Mouse (Mus musculus) left cerebral cortex, postnatal 25 days (tissue): ENCODE results near the gene Mfsd12. TPM values are rescaled to one million over a fixed set of nuclear protein-coding genes. Genes with fewer than 3 reads are reported as not detected.
A peak's percentile ranks its signal among the peaks of the same experiment; 100 is the strongest.

ENCODE experiments used
- DNase-seq, 2 experiments: peaks; one replicate each; pipeline ENCODE4 v3.0.0; 2022; ENCODE audit warnings: low spot score in 2 of 2, mixed read lengths in 1 of 2
- intact Hi-C: fragments of 180-260 bp; cut with DNase I; formaldehyde crosslinking; loops from one replicate; pipeline ENCODE4 v1.15.1; 2025
- total RNA-seq, 2 experiments: library from RNA; stranded (reverse); gene quantifications; 2 replicates each; pipeline ENCODE4 v1.2.3; 2021

The Mfsd12 gene
- total RNA-seq, 2 experiments from 2014 or later = 39.3 to 41.1 TPM

GRCm38 (mm10) chr10:81327959-81328358 is 29.3 kb upstream of the Mfsd12 start:
- intact Hi-C loops = no loop called here

GRCm38 (mm10) chr10:81328386-81328785 is 28.9 kb upstream of the Mfsd12 start, which contains the start of gene Tbxa2r:
Tbxa2r (plus strand) TSS chr10:81328731.
- DNase-seq = no peak
- intact Hi-C loops = no loop called here

More at GRCm38 (mm10) chr10:81327959-81328358, 29.3 kb upstream of the Mfsd12 start:
- no peak for DNase-seq

- intact Hi-C loops = no loop called here
Observed at GRCm38 (mm10) chr10:81329194-81329975, 27.9 kb upstream of the Mfsd12 start.

GRCm38 (mm10) chr10:81330007-81330406 is 27.3 kb upstream of the Mfsd12 start:
- no peak for DNase-seq
- intact Hi-C loops = no loop called here

More at GRCm38 (mm10) chr10:81329194-81329975, 27.9 kb upstream of the Mfsd12 start:
- DNase-seq = no peak

GRCm38 (mm10) chr10:81332277-81332676 is 25.0 kb upstream of the Mfsd12 start:
- intact Hi-C loops = no loop called here
- no peak for DNase-seq

- intact Hi-C loops = no loop called here
Observed at GRCm38 (mm10) chr10:81334324-81334723, 23.0 kb upstream of the Mfsd12 start.

GRCm38 (mm10) chr10:81335393-81336340 is 21.6 kb upstream of the Mfsd12 start:
- intact Hi-C loops = no loop called here

More at GRCm38 (mm10) chr10:81334324-81334723, 23.0 kb upstream of the Mfsd12 start:
- no peak for DNase-seq

GRCm38 (mm10) chr10:81336558-81336957 is 20.7 kb upstream of the Mfsd12 start:
- no peak for DNase-seq
- intact Hi-C loops = no loop called here

More at GRCm38 (mm10) chr10:81335393-81336340, 21.6 kb upstream of the Mfsd12 start:
- DNase-seq = no peak

DNA sequence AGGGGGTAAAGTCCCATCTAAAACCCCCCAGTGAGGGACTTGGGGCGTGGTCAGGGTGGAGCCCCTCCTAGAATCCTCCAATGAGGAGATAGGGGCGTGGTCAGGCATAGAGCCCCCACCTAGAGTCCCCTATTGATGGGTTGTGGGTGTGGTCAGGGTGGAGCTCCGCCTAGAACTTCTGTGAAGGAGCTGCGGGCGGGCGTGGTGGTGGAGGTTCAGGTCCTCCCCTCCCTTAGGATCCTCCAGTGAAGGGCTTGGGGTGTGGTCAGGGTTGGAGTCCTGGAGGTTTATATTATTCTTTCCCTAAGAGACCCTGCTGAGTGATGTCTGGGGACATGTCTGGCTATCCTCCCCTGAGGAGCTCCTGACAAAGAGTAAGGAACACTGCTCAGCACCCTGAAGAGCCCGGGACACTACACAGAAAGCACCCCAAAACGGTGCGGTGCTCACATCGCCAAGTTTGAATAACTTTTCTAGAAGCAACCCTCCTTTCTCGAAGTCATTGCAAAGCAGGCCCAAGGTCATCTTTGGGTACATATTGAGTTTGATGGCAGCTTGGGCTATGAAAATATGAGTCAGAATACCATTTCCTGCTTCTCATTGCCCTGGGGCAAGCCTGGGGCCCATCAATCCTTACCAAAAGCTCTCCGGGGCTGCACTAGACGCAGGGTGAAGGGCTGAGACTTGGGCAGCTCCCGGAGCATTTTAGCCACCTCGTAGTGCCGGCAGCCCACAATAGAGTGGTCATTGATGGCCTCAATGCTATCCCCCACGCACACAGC is 16.5 kb upstream of the Mfsd12 start:
- DNase-seq = no peak
- intact Hi-C loops = loop anchor here (5.0 kb wide), 1 partner anchor 53 kb away; no protein-coding TSS in a partner anchor

- intact Hi-C loops = loop anchor here (5.0 kb wide), 1 partner anchor 54 kb away; no protein-coding TSS in a partner anchor
- peak in 1 of 2 experiments; percentile 35 for DNase-seq
Observed at GRCm38 (mm10) chr10:81341333-81341949, 15.8 kb upstream of the Mfsd12 start.

DNA sequence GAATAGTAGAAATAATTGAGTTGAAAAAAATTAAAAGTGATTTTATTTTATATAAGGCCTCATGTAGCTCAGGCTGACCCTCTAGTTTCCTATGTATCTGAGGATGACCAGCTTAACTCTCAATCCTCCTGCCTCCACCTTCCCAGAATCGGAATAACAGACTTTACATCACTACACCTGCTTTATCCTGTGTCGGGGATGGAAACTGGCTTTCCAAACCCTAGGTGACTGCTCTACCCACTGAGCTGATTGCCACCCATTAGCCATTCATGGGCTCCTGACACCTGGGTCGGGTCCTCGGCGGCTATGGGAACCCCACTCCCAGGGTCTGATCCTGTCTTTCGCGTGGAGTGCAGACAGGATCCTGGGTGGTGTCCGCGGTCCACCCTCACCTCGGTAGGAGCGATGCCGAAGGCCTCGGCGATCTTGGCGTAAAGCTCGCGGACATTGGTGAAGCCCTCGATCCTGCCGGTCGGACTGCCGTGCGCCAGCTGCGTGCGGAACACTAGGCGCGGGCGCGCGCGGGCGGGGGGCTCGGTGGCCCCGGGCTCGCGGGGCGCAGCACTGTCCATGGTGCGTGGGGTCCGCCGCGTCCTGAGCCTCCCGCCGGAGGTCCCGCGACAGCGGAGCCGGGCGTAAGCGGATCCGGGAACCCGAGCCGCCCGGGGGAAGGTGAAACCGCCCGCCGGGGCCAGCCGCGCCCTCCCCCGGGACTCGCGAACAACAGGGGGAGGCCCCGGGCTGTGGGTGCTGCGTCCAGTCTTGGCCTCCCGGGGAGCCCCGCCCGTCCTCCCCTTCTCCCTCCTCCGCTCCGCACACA is 14.4 kb upstream of the Mfsd12 start, which contains the start of gene Gipc3:
TSS of gene Gipc3 (minus strand) at position 581 of the 820 bp plus-strand sequence.
- intact Hi-C loops = loop anchor here (5.0 kb wide), 1 partner anchor 56 kb away; no protein-coding TSS in a partner anchor
- no peak for DNase-seq

DNA sequence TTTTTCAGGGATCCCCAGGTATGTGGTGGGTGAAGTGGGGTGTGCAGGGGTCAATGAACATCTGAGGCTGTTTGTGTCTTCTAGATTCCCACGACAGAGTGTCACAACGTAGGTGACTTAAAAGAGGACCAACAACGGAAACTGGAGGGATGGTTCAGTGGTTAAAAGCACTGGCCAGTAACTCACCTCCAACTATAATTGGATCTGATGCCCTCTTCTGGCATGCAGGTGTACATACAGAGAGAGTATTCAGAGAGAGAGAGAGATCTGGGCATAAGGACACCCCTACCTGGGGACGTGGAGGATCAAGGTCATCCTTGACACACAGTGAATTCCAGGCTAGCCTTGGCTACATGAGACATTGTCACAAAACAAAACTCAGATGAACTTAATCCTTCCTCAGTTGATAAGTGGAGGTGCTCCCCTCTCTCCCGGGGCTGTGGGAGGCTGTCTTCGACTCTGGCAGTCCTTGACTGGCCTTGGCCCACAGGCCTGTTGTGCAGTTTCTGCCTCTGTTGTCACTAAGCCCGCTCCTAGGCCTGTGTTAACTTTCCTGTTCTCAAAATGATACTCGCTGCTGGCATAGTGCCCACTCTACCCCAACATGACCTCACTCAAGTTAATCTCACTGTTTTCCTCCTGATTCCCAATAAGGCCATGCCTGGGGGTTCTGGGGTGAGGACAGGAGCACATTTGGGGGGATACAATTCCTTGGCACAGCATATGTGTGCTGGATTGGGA is 12.7 kb upstream of the Mfsd12 start:
- intact Hi-C loops = loop anchor here (5.0 kb wide), 2 partner anchors 57 to 147 kb away; no protein-coding TSS in a partner anchor
- no peak for DNase-seq

- no peak for DNase-seq
- intact Hi-C loops = loop anchor here (5.0 kb wide), 1 partner anchor 148 kb away; no protein-coding TSS in a partner anchor
Observed at GRCm38 (mm10) chr10:81345162-81345534, 12.1 kb upstream of the Mfsd12 start.

DNA sequence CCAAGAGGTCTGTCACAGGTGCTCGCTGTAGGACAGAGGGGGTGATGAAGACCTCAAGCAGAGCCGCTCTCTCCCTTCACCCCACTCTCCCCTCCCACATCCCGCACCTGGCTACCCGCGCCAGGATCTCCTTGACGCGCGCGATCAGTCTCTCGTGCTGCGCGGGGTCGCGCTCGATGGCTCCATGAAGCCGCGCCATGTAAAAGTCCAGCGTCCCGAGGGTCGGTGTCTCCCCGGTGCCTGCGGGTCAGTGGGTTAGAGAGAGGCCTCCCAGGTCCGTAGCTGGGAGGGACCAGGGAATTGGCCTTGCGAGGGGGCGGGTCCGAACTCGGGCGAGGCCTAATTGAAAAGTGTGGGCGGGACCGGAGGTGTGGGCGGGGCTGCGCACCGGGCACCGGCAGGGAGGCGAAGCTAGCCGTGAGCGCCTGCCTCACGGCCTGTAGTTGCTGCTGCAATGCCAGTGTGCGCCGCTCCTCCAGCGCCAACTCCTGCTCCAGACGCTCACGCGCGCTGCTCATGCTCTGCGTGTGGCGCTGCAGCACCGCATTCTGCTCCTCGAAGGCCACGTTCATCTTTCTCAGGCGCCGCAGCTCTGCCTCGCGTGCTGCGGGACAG is 10.7 kb upstream of the Mfsd12 start:
- intact Hi-C loops = loop anchor here (5.0 kb wide), 1 partner anchor 149 kb away; no protein-coding TSS in a partner anchor
- DNase-seq = peak; percentile 59 to 74

DNA sequence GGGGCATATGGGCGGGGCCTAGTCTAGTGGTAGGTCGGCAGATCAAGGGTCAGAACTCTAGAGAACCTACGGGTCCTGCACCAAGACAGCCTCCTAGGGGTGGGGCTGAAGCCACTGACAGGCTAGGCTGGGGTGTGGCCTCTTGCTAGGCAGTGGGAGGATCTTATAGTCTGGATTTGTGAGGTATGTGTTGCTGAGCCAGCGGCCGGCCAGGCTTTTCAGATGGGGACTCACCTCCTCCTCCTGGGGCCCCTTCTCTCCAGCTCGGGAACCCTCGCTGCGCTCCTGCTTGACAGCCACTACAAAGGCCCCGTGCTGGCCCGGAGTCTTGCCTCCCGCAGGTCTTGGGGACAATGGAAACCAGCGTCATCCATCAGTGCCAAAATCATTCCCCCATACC is 8.1 kb upstream of the Mfsd12 start:
- DNase-seq = no peak
- intact Hi-C loops = loop anchor here (5.0 kb wide), 1 partner anchor 152 kb away; no protein-coding TSS in a partner anchor

DNA sequence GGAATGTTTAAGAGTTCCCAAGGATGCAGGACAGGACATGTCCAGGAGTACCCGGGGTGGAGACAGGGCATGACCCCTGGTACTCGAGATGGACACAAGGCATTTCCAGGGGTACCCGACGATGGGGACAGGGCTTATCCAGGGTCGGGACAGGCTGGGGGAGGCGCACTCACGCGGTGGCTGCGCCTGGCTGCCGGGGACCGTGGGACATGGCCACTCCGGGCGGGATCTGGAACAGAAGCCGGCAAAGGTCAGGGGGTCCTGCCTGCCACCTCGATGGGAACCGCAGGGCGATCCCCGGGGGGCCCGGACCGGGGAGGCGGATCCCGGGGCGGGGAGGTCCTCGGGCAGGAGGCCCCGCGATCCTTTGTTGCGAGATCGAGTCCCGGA is 7.3 kb upstream of the Mfsd12 start:
- no peak for DNase-seq
- intact Hi-C loops = loop anchor here (2.0 to 5.0 kb wide), 2 partner anchors 59 to 153 kb away; partner anchors contain the start of gene Tjp3
